Mouse (Mus musculus) mesoderm, embryonic 11.5 days (tissue): Measurements from ENCODE around the gene Washc1.
"Not testable (repeated sequence)": the region's sequence is repeated elsewhere in the genome, so short reads cannot be mapped to it uniquely, and the experiment has no call there.

Source experiments
- DNase-seq: peaks from one replicate; pipeline ENCODE4 v3.0.0-alpha.2; 2012; ENCODE audit warnings: low read depth, low spot score

The Washc1 gene

GRCm38 (mm10) chr17:66112166-66112565 lies 821 bp downstream of the Washc1 start:
- no peak for DNase-seq

DNA sequence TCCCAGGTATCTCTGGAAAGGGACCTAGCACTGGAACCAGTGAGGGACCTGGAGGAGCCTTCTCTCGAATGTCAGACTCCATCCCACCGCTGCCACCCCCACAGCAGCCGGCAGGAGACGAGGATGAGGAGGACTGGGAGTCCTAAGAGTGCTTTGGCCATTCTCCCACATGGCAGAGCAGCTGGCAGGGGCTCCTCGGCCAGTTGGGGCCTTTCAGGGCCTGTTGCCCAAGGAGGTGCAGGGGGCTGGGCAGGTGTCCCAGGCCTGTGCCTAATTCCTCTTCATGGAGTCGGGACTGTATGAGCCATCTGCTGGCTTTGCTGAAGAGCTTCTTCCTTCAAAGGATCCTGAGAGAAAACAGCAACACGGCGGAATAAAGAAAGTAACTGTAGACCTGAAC lies 7.6 kb downstream of the Washc1 start:
- DNase-seq: no peak

DNA sequence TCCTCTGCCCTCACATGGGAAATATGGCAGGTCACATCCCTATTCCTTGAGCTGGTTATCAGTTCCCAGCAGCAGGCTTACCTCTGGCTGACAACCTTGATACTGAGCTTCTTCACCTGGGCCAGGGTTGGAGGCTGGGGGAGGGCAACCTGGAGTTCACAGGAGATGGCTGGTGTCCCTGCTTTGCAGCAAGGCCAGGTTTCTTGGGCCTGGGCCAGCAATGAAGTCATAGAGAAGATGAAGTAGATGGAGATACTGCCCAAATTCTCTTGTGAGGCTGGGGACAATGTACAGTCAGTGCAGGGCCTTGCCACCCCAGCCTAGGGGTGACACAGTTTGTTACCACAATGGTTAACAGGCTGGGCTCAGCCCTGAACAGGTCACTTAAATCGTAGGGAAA lies 9.4 kb downstream of the Washc1 start:
- no peak for DNase-seq

- peak; percentile 92 for DNase-seq
These were observed 11.9 kb downstream of the Washc1 start, which contains the start of gene Ddx11 for GRCm38 (mm10) chr17:66123066-66123815. Ddx11 (plus strand) TSS chr17:66123520.

GRCm38 (mm10) chr17:66123816-66124610 lies 12.7 kb downstream of the Washc1 start:
- DNase-seq: no peak

GRCm38 (mm10) chr17:66125211-66125610 lies 13.9 kb downstream of the Washc1 start:
- DNase-seq: no peak

GRCm38 (mm10) chr17:66130371-66130770 lies 19.0 kb downstream of the Washc1 start:
- DNase-seq: no peak

- peak; percentile 23 for DNase-seq
These were observed 19.9 kb downstream of the Washc1 start for GRCm38 (mm10) chr17:66131212-66131611.

DNA sequence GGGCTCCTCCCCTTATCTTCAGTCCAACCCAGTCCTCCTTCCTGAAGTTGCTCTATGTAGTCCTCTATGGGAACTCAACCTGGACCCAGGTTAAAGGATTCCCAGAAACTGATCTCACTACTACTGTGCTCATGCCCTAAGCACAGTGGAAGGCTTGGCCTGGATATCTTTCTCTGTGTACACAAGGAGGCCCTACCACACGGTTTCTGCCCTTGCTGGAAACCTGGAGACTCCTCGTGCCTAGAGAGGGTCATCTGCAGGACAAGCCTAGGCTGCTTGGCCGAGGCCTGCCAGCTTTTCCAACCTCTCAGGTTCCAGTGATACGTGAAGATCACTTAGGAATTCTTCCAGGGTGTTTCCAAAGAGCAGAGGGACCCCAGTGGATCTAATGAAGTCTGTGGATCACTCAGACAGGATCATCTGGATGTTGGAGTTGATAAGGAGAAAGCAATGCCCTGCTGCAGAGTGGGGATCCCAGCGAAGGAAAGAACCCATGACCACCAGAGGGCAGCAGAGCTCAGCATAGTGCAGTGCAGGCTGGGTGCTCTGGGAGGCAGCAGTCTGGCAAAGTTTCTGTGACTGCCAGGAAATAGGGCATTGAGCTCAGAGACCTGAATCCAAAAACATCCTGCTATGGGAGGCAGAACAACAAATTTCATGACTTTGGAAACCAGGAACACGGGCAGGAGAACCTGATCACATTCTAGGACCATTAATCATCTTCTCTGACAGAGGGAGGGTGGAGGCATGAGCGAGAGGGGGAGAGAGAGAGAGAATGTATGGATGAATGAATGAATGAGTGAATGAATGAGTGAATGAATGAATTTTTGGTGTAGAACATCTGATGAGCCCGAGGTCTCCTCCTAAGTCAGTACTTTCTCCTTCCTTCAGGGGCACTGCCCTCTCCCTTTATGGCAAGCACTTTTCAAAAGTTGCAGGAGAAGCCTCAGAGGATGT lies 41.6 kb downstream of the Washc1 start:
- not testable (repeated sequence) for DNase-seq

DNA sequence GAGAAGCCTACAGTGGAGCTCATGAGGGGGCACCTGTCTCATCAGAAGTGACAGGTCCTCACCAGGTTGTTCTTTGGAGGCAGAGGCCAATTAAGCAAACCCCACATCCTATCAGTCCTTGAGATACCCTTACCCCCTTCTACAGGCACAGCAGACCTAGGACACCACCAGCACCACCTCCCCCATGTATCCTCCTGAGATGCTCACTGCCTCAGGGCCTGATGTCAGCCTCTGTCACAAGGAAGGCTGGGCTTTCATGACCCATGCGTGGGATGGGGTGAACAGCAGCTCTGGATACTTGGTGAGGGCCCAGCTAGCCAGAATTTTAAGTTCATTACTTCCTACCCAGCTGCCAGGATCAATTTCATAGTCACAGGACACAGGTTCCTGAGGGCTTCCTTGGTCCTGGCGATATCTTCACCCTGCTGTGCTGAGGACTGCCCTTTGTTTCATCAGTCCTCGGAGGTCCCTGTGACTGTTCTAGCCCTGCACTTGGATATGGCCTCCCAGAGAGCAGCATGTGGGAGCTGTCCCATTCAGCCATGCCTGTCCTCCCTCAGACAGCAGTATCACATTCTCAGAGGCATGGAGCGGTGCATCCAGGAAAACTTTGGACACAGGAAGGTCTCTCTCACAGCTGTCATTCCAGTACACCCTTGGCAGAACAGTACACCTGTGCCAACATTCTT lies 42.5 kb downstream of the Washc1 start:
- DNase-seq: not testable (repeated sequence)

DNA sequence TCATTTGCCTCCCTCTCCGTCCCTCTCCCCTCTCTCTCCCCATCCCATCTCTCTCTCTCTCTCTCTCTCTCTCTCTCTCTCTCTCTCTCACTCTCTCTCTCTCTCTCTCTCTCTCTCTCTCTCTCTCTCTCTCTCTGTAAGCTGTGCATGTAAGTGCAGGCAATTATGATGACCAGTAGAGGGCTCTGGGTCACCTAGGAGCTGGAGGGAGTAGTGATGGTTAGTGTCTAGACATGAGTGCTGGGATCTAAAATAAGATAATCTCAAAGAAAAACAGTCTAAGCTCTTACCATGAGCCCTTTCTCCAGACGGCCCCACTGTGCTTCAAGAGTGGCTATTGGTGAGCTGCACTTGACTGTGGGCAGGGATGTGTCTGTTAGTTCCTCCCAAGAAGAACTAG lies 43.5 kb downstream of the Washc1 start:
- no peak for DNase-seq

DNA sequence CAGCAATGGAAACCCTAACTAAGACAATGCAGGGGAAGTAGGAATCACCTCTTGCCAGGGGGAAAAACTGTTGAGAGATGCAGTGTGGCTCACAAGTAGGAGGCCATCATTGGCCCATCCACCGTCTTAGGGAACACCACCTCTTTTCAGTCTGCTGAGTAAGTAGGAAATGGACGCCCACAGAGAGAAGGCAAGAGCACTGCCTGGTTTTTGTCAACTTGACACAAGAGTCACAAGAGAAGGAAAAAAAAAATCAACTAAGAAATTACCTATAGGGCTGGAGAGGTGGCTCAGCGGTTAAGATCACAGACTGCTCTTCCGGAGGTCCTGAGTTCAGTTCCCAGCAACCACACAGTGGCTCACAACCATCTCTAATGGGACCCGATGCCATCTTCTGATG lies 46.9 kb downstream of the Washc1 start:
- DNase-seq: no peak

GRCm38 (mm10) chr17:66167141-66167540 lies 55.8 kb downstream of the Washc1 start:
- DNase-seq: not testable (repeated sequence)
